Mouse (Mus musculus): ENCODE data around the gene Aanat. TPM values are rescaled to one million over a fixed set of nuclear protein-coding genes. Genes with fewer than 3 reads are reported as not detected.
"Not testable (repeated sequence)": the region's sequence is repeated elsewhere in the genome, so short reads cannot be mapped to it uniquely, and the experiment has no call there.

Gene Aanat
- total RNA-seq, 2 experiments from 2014 or later, result not detected

DNA sequence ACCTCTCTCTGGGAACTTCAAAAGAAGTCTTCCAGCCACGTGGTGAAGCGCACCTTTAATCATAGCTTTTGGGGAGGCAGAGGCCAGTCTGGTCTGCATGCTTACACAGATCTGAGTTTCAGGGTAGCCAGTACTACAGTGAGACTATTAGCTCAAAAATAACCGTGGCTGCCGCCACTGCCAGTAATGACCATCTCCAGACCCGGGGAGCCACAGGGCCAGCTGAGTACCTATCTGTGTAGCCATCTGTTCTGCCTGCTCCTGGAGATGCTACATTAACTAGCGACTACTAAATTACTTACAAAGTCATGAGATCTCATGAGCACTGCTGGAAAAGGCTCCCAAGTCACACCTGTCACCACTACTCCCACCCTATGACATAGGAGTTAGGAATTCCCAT, 11.2 kb upstream of the Aanat start:
- DNase-seq, result no peak

DNA sequence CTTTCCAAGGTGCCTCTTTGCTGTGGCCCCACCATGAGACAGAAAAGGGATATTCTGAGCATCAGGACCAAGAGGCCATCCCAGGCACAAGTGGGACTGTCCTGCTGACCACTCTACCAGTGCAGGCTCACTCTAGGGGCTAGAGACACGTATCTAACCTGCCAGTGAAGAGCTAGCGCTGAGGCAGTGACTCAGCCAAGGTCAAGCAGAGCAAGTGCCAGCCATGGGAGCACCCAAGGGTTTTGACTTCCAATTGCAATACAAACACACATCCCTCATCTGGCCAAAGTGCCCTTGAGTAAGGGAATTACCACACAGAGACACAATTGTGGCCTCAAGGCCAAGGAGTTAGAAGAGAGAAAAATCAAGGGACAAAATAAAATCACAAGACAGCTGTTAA, 10.8 kb upstream of the Aanat start:
- DNase-seq, result no peak

DNA sequence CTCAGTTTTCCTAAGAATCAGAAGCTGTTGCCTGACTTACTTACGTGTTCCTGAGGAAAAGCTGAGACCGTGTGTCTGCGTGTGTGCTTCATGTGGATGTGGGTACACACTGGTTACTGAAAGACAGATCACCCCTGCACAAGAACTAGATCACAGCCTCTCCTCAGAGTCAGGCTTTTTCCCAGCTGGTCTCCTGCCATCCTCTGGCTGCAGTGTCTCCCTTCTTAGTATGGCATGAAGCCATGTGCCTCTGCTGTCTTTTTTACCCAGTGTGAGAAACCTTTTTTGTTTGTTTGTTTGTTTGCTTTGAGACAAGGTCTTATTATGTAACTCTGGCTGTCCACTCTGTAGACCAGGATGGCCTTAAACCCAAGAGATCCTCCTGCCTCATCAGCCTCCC, 7.0 kb upstream of the Aanat start:
- no peak for DNase-seq

DNA sequence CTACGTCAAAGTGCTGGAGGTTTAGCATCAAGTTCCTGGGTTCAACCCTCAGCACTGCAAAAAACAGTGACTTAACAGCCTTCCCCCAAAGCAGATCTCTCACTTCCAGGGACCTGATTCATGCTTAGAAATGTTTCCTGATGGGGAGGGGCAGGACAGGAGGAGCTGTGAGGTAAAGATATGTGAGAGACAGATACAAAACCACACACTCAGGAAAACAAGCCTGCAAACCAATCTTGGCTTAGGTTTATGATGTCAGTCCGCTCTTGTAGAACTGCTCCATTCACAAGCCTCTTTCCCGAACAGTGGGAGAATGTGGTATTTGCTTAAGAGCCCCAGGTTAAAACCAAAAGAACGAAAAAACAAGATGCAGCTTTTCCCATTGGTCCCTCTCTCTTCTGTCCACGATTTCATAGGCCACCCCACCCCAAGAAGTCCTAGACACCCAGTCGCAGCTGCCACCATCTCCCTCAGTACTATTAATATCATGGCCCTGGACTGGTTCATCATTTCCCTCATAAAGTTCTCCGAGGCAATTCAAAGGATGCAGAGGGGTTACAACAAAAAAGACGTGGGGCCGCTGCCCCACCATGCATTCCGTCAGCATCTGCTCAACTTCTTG, 6.1 kb upstream of the Aanat start:
- no peak for DNase-seq

DNA sequence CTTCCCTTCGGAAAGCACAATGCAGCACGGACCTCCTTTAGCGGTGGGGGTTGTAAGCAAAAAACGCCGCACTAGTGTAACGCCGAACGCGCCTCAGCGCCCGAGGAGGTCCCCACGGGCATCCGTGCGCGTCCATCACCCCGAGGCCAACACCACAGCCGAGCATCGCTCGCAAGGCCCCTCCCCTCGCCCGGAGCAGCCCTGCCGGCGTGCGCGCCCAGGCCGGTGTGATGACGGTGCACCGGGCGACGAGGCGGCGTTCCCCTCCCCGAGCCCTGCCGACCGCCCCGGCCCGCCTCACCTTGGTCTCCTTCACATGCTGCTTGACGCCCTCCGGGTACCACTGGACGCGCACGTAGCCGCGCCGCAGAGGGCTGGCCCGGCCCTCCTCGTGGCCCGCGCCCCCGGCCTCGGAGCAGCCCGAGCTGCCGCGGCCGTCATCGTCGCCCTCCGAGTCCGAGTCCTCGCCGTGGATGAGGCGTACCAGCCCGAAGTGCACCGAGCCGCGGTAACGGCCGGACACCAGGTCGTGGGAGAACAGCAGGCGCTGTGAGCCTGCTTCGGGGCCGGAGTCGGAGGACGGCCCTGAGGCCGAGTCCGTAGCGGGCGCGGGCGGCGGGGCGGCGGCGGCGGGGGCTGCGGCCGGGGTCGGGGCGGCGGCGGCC, 5.4 kb upstream of the Aanat start:
- peak; percentile 61 for DNase-seq

DNA sequence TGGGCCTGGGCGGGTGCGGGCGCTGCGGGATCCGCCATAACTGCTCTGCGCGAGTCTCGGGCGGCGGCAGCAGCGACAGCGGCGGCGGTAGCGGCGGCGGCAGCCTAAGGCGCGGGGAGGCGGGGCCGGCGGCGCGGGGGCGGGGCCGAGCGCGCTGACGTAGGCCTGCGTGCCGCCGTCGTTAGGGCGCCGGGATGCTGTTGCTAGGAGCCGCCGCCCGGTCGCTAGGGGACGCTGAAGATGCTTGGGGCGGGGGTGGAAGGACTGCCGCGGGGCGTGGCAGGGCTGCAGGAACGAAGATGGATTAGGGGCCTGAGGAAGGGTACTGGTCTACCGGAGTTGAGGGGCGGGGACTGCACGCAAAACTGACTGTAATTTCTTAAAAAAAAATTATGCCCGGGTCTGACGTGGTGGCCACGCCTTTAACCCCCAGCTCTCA, 4.8 kb upstream of the Aanat start, which contains the start of gene Ube2o:
Ube2o (minus strand) TSS at position 72 of the 439 bp plus-strand sequence.
- peak; percentile 87 for DNase-seq

DNA sequence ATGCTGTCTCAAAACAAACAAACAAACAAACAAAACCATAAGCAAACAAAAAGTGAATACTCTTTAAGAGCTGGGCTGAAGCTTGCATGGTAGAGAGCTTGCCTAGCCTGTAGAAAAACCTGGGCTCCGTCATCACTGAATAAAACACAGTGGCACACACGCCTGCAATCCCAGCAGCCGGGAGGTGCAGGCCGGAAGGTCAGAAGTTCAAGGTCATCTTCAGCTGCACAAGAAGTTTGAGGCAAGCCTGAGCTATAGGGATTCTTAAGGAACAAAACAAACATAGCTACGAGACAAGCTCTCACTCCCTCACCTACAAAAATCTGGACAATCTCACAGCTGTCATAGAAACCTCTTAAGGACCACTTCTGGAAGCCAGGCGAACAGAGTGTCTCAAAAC, 550 bp upstream of the Aanat start:
- no peak for DNase-seq

DNA sequence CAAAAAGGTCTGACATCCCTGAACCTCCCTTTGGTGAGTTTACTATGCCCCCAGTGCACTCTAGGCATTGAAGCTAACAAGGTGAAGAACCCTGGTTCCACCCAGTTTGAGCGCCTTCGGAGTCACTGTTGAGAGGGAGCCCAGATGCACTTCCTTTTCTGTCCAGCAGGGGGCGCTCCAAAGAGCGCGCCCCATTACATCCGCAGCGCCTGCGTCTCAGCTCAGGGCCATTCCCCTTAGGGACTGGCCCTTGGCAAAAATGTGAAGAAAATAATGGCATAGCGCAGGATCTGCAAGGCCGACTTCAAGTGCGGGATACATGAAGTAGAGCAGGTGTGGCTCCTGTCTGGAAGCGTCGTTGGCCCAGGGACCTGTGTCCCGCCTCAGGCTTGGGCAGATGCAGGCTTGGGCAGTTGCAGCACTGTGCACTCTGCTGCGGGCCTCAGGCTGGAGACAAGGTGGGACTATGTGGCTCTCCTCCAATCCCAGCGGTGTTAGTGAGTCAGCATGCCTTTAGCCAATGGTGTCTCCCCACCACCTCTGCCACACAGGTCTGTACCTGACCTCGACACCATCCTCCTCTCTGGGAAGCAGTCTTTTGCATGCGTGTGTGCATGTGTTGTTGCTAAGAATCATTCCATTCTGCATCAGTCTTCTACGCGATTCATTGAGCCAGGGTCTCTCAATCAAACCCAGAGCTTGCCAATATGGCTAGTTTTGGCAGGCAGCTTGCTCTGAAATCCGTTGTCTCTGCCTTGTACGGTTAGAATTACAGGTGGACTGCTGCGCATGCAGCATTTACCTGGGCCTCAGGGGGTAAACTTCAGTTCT, 784 bp downstream of the Aanat start:
- no peak for DNase-seq

DNA sequence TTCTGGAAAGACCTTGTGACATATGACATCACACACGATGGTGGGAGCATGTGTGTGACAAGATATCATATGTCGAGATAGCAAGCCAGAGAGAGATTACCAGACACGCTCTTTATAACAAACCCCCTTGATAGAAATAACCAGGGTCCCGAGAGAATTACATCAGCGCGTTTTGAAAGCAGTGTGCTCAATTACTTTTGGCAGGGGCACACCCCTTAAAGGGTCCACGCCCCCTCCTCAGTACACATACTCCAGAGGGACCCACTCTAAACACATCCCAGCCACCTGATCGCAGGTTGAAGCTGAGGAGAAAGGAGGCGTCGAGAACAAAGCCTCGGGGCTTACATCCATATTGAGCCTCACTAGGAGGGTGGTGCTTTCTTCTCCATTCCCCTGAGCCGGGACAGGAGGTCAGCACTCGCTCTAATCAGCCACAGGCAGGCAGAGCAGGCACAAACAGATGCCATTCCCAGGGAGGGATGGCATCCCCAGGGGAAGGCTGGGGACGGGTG, 2.8 kb downstream of the Aanat start:
- DNase-seq, result no peak

DNA sequence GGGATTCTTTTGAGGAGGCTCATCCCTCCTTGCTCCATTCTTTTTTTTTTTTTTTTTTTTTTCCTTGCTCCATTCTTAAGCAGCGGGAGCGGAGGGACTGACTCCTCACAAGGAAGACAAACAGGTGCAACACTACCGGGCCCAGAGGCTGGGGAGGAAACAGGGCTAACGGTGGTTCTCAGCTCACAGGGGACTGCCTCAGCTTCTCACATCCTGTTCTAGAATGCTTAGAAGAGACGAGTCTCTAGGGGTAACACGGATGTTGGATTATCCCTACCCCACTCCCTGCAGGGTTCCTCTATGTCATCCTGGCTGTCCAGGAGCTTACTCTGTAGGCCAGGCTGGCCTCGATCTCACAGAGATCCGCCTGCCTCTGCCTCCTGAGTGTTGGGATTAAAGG, 3.3 kb downstream of the Aanat start:
- no peak for DNase-seq

DNA sequence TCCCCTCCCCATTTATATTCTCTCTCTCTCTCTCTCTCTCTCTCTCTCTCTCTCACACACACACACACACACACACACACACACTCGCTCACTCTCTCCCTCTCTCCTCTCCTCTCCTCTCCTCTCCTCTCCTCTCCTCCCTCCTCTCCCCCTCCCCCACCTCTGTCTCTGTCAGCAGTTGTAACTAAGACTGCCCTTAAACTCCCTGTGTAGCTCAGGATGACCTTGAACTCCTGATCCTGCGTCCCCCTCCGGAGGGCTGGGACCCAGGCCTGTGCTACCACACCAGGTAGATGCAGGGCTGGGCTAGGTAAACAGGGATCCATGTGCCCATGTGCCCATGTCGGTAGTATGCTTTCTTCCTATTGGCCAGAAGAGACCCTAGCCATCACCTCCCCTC, 5.4 kb downstream of the Aanat start:
- no peak for DNase-seq

DNA sequence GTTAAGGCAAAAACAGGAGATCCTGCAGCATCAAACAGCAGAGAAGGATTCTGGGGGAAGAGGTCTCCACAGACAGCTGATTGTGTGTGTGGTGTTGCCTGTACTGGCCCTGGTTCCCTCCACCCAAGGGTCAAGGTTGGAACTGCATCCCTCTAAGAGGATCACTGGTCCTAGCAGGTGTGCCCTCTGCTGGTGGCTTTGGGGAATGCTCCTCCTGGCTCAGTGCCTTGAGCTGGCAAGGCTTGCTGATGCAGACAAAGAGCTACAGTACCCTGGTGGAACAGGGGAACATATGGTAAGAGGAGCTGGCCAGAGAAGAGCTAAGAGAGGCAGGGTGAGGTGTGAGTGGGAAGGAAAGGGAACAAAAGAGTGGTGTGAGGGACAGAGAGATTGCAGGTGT, 6.2 kb downstream of the Aanat start:
- peak; percentile 85 for DNase-seq

DNA sequence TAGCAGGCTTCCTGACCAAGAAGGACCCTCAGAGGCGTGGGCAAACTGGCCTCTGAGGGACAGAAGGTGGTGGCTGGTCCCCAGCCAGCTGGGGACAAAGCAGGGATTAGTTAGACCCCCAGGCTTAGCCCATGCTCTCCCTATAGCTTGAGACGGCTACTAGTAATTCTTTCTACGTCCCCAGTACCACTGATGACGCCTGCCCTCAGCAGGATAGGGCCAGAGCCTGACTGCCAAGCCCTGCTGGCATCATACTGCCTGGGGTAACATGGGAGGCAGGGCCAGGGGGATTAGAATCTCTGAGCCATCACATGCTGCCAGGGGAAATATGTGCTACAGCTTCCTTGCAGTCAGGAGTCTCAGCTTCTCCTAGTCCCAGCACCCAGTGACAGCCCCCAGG, 7.1 kb downstream of the Aanat start:
- no peak for DNase-seq

DNA sequence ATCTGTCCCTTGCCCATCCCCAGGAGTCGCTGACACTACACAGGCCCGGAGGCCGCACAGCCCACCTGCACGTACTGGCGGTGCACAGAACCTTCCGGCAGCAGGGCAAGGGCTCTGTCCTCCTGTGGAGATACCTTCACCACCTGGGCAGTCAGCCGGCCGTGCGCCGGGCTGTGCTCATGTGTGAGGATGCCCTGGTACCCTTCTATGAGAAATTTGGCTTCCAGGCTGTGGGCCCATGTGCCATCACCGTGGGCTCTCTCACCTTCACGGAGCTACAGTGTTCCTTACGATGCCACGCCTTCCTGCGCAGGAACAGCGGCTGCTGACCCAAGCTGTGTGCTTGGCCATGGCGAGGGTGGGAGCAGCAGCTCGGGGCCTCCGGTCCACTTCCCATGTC, 10.5 kb downstream of the Aanat start:
- no peak for DNase-seq

DNA sequence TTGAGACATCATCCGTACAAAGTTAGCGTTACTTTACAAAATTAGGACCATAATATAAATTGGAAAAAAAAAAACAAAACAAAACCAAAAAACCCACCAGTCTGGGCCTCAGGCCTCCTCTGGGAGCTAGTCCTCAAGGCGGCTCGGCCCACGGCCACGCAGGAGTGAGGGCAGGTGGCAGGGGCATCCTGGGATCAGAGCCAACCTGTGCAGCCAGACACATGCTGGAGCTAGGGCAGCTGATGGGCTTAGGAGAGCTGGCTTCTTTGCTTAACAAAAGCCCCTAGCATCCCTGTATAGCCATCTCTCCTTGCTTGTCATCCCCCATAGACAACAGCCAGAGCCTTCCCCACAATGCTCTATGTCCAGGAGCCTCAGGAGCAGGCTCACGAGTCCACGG, 12.0 kb downstream of the Aanat start:
- DNase-seq, result no peak

DNA sequence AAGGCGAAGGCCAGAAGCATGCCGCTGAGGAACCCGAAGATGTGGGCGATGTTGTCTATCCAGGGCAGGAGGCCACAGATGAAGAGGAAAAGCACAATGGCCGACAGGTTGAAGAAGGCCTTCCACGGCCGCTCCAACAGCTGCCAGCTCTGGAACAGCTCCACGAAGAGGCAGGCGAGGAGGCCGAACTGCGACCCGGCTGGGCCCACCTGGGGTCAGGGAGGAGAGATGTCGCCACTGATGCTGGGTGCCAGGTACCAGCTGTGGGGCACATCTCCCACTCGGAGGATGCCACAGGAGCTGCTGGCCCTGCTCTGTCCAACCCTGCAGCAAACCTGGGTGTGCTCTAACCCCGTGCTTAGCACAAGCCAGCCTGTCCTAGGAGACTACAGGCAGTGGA, 13.0 kb downstream of the Aanat start:
- no peak for DNase-seq

DNA sequence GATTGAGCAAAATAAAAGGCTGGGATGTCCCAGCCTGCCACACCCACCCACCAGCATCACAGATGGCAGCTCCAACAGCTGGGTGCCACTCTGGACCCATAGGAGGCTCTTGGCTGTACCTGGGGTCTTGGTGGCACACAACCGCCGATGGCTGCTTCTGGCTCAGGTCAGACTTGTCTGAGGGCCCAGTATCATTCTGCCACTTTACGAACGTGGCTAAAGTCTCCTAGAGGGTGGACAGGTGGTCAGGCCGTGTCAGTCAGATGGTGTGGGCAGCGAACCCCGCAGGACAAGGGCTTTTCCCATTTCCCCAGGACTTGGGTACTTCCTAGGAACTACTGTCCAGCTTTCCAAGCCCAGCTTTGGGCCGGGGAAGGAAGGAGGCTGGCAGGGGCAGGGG, 14.9 kb downstream of the Aanat start:
- no peak for DNase-seq

DNA sequence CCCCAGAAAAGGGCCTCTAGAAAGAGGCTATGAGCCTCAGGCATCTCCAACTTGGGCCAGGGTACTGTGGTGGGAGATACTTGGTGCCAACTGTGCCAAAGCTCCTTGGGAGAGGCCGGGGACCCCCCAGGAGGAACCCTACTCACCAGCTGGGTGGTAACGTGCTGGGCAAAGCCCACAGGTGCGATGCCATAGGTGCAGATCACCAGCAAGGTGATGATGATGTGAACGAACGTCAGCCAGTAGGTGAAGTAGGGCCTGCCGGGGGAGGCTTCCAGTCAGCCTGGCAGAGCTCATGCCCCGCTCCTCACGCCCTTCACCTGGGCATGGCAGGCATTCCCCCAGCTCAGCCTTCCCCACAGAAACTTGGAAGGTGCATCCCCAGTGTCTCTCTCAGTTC, 15.8 kb downstream of the Aanat start:
- no peak for DNase-seq

DNA sequence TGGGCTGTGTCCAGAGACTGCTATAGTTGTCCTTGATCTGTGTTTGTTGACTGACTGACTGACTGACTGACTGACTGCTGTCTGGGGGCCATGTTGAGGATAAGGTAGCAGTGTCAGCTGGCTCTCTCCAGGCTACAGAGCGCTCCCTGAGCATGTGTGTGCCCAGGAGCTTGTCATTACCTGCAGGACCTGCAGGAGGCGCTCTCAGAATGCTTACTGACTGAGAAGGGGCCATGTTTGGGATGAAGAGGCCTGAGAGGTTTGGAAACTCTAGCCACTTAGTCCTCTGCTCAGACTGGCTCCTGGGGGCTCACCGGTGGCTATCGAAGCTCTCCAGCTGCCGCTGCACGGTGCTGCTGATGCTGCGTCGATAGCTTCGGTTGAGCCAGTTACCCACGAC, 17.1 kb downstream of the Aanat start:
- no peak for DNase-seq

DNA sequence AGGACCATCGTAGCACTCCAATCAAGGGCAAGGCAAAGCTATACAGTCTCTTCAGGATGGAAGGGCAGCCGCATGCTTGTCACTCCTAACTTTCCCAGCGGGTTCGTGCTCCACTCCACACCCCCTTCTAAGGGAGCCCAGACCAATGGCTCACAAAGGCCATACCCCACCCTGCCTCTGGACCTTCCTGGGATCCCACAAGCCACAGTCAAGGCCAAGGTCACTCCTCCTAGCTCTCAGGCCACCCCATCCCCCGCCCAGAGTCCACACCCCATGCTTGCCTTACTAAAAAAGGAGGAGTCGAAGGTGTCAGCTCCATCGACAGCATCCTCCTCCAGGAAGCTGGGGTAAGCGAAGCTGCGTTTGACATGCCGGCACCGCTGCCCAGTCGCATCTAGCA, 17.9 kb downstream of the Aanat start:
- DNase-seq, result no peak

DNA sequence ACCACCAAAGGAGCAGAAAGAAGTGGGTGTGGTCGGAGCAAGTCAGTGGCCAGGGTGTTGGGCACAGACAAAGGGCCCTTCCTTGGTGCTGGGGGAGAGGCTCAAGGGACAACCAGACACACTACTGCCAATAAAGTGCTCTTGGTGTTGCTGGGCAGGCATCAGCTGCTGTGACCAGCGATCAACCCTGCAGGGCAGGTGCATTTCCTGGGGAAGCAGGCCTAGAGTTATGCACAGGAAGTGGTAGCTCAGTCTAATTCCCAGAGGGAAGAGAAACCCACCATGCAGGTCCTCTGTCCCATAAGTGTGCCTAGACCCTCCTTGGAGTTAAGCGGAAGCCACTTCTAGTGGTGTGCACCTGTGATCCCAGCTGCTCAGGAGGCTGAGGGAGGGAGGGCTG, 21.5 kb downstream of the Aanat start:
- DNase-seq, result no peak

DNA sequence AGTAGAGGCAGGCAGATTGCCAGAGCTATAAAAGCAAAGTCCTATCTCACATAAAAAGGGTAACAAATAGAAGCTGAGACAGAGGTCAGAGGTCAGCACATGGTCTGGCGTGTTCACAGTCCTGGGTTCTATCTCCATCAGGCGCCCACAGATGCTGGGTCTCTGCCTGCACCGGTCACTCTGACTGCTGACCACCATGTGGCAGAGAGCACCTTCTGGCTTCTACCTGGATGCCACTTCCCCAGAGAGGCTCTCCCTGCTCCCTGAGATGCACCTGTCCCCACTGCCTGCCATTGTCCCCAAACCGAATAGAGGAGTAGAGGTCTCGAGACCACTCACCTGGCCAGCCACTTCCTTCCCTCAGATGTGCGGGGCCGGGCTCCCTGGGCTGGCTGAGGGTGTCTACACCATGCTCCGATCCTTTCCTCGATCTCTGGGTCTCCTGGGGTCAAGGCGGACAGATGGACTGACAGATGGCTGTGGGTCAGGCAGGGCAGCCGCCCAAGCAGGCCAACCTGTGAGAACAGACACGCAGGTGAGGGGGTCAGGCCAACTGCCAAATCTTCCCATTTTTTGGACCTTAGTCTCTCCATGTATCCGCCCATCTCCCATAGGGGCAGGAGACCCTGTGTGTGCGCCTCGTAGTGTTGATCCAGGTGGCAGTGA, 23.9 kb downstream of the Aanat start:
- DNase-seq, result no peak

DNA sequence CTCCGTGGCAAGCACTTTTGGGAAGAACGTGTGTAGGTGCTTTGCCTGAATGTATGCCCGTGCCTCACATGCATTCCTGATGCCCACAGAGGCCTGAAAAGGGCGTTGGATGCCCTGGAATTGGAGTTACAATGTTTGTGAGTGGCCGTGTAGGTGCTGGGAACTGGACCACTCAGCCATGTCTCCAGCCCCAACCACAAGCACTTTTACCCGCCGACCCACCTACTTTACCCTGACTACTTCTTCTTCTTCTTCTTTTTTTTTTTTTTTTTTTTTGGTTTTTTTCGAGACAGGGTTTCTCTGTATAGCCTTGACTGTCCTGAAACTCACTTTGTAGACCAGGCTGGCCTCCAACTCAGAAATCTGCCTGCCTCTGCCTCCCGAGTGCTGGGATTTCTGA, 24.9 kb downstream of the Aanat start:
- DNase-seq, result not testable (repeated sequence)

All from gastrocnemius, postnatal 25 days (tissue).